Mouse (Mus musculus) midbrain, embryonic 11.5 days (tissue): ENCODE results near the gene Gramd1a. TPM values are rescaled to one million over a fixed set of nuclear protein-coding genes. Genes with fewer than 3 reads are reported as not detected.

Experiments used
- ATAC-seq: fragments of 200-750 bp; cut with Nextera tagmentation; 2 replicates; pipeline ENCODE4 v1.8.0; 2017; ENCODE audit warnings: moderate TSS enrichment, moderate library complexity; ENCODE audit not compliant: low FRiP score
- DNase-seq: peaks from one replicate; pipeline ENCODE4 v3.0.0; 2015; ENCODE audit warnings: low spot score; ENCODE audit errors: missing footprints
- H3K27ac ChIP-seq: fragments of 300-500 bp; sonication (generic); 2 replicates; pipeline ENCODE4 v1.5.1; 2014; ENCODE audit warnings: low read depth, low read length
- H3K27me3 ChIP-seq: fragments of 300-500 bp; sonication (generic); 2 replicates; pipeline ENCODE4 v1.6.1; 2014; ENCODE audit warnings: mild to moderate bottlenecking, low read length, moderate library complexity, mixed read lengths; ENCODE audit not compliant: control insufficient read depth, insufficient read depth
- H3K36me3 ChIP-seq: fragments of 300-500 bp; sonication (generic); 2 replicates; pipeline ENCODE4 v1.6.1; 2014; ENCODE audit warnings: mild to moderate bottlenecking, low read length, moderate library complexity, mixed read lengths; ENCODE audit not compliant: control insufficient read depth, insufficient read depth
- H3K4me1 ChIP-seq: fragments of 300-500 bp; sonication (generic); 2 replicates; pipeline ENCODE4 v1.6.1; 2014; ENCODE audit warnings: low read length; ENCODE audit not compliant: control insufficient read depth, insufficient read depth
- H3K4me2 ChIP-seq: fragments of 300-500 bp; sonication (generic); 2 replicates; pipeline ENCODE4 v1.6.1; 2014; ENCODE audit warnings: mild to moderate bottlenecking, moderate library complexity
- H3K4me3 ChIP-seq: fragments of 300-500 bp; sonication (generic); 2 replicates; pipeline ENCODE4 v1.5.1; 2014; ENCODE audit warnings: low read depth, low read length
- H3K9ac ChIP-seq: fragments of 300-500 bp; sonication (generic); 2 replicates; pipeline ENCODE4 v1.6.1; 2014; ENCODE audit warnings: low read length
- H3K9me3 ChIP-seq: fragments of 300-500 bp; sonication (generic); 2 replicates; pipeline ENCODE4 v1.6.1; 2016; ENCODE audit warnings: low read length; ENCODE audit not compliant: control insufficient read depth
- WGBS: fragments of 180-500 bp; shearing (Covaris S2); extraction: QIAGEN DNeasy Blood & Tissue Kit; methylation state at CpG from one replicate; pipeline ENCODE4 v1.1.7; 2014; 5-methylcytosine and 5-hydroxymethylcytosine counted together
- polyA plus RNA-seq: library from polyadenylated mRNA; unstranded; fragments of >200 nt; fragmentation: Nextera tagmentation; extraction: Ambion mirVana; gene quantifications from 2 replicates; pipeline ENCODE4 v1.2.1, GENCODE M21; 2014

Gene Gramd1a
- polyA plus RNA-seq, 1 experiment from 2014 or later = 104 TPM

DNA sequence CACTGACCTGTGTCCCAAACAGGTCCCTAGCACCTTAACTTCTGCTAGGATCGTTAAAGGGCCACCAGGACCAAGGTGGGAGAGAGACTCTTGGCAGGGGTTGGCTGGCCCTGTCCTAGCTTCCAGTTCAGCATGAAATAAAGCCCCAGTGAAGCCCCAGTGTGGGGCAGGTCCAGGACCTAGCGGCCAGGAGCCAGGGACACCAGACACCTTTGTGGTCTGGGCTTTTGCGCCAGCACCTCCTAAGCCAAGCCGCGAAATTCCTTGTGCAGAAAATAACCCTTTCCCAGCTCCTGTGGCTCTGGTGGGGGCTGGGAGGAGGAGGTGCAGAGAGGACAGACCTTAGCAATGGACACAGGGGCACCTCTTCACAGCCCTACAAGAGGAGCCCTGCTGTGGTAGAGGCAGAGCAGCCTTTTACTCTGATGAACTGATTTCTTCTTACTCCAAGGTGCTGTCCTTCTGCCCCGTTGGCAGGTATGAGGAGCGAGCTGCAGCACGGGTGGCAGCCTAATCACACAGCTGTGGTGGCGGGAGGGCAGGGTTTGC lies 27.5 kb downstream of the Gramd1a start:
- WGBS = 66% methylated on average over 9 of the region's 9 CpGs
- peaks cover 40% of the 10 kb centered on the region for H3K36me3 ChIP-seq
- H3K9ac ChIP-seq = no peak overlapping the region
- peak; percentile 17; the same call in 1 of the 2 replicates for ATAC-seq
- no peak overlapping the region for H3K4me3 ChIP-seq
- peaks cover 14% of the 10 kb centered on the region for H3K4me1 ChIP-seq
- H3K27ac ChIP-seq = no peak overlapping the region
- H3K4me2 ChIP-seq = no peak overlapping the region
- peaks cover 33% of the 10 kb centered on the region for H3K27me3 ChIP-seq
- H3K9me3 ChIP-seq = no peaks in the 10 kb centered on the region
- no peak for DNase-seq

DNA sequence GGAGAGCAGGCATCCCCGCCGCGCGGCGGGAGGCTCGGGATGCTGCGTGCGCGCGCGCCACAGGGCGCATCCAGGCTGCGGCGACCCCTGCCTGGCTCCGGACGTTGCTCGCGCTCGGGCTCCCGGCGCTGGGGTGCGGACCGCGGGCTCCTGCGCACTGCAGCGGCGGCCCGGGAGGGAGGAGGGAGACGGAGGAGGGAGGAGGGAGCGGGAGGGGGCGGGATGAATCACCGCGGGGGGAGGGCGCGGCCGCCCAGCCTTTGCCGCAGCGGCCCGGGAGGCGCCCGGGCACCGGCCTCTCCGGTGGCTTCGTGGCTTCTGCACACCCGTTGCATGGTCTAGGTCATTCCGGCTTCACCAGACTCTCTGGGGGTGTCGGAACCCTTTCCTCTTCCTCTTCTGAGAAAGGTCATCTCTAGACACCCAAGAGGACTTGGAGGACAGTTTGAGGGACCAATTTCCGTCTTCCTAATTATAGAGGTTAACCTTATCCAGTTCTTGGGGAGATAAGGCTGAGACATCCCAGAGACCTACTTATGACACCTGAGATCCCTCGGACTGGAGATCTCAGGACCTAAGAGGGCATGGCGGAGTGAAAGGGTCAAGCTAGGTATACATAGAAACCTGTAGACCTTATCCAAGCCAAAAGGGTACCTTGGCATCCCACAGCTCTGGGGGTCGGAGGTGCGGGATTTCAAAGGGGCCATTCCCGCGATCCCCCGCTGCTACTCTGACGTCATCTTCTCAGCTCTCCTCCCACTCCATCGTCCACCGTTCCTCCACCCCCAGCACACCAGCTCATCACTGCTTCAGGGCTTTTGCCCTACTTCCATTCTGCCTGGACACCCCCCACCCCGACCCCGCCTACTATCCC lies 28.6 kb downstream of the Gramd1a start, which contains the start of gene Scn1b:
Gene Scn1b, minus strand, starts transcription at position 153 of the 874 bp plus-strand sequence.
- Histone ChIP-seq H3K36me3 (peaks cover 29% of the 10 kb centered on the region), H3K9me3 (no peaks in the 10 kb centered on the region), H3K27me3 (peaks cover 33% of the 10 kb centered on the region), H3K4me2 (peak within 1 kb of the TSS; percentile 86), H3K4me3 (peak within 1 kb of the TSS; percentile 46), H3K27ac (no peak within 1 kb of the TSS; the same call in 1 of the 2 replicates), H3K4me1 (peaks cover 14% of the 10 kb centered on the region), H3K9ac (peak within 1 kb of the TSS; percentile 33; the same call in 1 of the 2 replicates)
- ATAC-seq (peak; percentile 47; the same call in 1 of the 2 replicates), DNase-seq (peak; percentile 90)
- WGBS = 4% methylated on average over 32 of the region's 60 CpGs

DNA sequence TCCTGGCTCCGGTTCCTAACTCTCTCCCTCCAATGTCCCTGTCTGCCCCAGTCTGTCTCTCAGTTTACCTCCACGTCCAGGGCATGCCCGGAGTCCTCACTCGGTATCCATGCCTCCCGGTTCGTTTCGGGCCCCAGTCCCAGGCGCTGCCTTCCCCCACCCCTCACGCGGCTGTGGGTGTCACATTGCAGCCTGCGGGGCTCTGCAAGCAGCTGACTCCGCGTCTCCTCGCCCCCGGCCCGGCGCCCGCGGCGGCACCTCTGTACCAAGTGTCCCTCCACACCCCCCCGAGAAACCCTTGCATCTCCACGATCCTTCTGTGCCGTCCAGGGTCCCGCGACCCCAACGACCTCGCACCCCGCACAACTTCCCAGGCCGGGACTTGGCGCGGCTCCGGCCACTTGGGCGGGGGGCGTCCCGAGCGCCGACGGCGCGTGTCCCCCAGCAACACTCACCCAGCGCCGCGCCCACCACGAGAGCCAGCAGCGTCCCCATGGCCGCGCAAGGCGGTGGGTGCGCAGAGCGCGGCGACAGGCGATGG lies 29.4 kb downstream of the Gramd1a start:
- DNase-seq = peak; percentile 88
- Histone ChIP-seq H3K4me2 (peak overlapping the region; percentile 86), H3K4me1 (peaks cover 14% of the 10 kb centered on the region), H3K4me3 (peak overlapping the region; percentile 46), H3K9me3 (no peaks in the 10 kb centered on the region), H3K27me3 (peaks cover 33% of the 10 kb centered on the region), H3K36me3 (peaks cover 21% of the 10 kb centered on the region), H3K27ac (no peak overlapping the region; the same call in 1 of the 2 replicates), H3K9ac (peak overlapping the region; percentile 33; the same call in 1 of the 2 replicates)
- ATAC-seq = peak; percentile 22; the same call in 1 of the 2 replicates
- under 1% methylated on average over 53 of the region's 53 CpGs for WGBS

DNA sequence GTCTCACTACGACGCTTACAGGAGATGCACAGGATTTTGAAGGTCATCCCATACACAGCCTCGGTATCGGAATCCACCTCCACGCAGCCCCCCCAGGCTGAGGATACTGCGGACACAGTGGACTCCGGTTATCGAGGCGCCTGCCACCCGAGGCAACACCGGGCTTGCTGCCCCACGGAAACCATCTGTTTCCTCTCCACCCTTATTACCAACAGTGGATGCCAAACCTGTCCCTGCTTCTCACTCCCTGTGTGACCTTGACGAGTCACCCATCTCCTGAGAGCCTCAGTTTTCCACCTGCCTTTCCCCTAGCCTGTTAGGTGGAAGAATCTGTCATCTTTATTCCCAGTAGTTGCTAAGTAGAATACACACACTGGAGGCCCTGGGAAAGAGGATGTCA lies 30.6 kb downstream of the Gramd1a start:
- Histone ChIP-seq H3K4me2 (no peak overlapping the region), H3K27me3 (peaks cover 33% of the 10 kb centered on the region), H3K27ac (no peak overlapping the region), H3K36me3 (peaks cover 12% of the 10 kb centered on the region), H3K4me1 (peaks cover 14% of the 10 kb centered on the region), H3K9ac (no peak overlapping the region), H3K4me3 (no peak overlapping the region), H3K9me3 (no peaks in the 10 kb centered on the region)
- 83% methylated on average over 13 of the region's 13 CpGs for WGBS
- no peak for ATAC-seq
- no peak for DNase-seq

DNA sequence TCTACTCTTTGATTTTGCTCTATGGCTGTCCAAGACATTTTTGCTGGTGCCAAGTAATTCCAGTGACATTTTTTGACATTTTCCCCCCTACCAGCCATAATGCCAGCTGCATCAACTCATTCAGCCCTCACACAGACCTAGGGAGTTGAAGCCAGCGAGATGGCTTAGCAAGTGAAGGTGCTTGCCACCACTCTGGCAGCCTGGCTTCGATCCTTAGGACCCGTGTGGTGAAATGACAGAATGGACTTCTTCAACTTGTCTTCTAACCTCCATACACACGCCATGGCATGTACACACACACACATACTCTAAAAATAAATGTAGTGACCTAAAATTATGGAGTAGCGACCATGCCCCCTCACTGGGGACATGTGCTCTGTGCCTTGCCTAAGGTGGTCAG lies 31.3 kb downstream of the Gramd1a start:
- ATAC-seq (no peak), DNase-seq (no peak)
- peaks cover 7% of the 10 kb centered on the region for H3K36me3 ChIP-seq
- H3K27ac ChIP-seq = no peak overlapping the region
- no peak overlapping the region for H3K4me3 ChIP-seq
- no peak overlapping the region for H3K9ac ChIP-seq
- H3K4me2 ChIP-seq = no peak overlapping the region
- H3K9me3 ChIP-seq = no peaks in the 10 kb centered on the region
- WGBS = 83% methylated on average over 5 of the region's 5 CpGs
- peaks cover 33% of the 10 kb centered on the region for H3K27me3 ChIP-seq
- H3K4me1 ChIP-seq = peaks cover 14% of the 10 kb centered on the region

DNA sequence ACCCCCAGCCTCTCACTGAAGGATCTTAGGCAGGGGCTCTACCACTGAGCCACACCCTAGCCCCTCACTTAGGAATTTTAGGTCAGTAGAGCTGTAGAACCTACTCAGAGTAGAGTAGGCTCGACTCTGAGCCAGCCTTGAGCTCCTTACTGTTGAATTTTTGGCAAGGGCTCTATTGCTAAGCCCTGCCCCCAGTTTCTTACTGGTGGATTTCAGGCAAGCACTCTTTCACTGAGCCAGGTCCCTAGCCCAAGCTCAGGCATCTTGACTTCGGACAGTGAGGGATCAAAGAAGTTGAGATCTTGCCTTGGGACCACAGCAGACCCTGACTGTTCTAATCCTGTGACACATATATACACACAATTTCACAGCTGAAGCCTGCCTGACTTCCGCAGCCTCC lies 32.0 kb downstream of the Gramd1a start:
- H3K9ac ChIP-seq = no peak overlapping the region
- no peak for DNase-seq
- no peak for ATAC-seq
- no peaks in the 10 kb centered on the region for H3K9me3 ChIP-seq
- WGBS = 87% methylated on average over 3 of the region's 3 CpGs
- H3K4me3 ChIP-seq = no peak overlapping the region
- H3K4me1 ChIP-seq = peaks cover 14% of the 10 kb centered on the region
- peaks cover 3% of the 10 kb centered on the region; the same call in 1 of the 2 replicates for H3K36me3 ChIP-seq
- no peak overlapping the region for H3K27ac ChIP-seq
- peaks cover 32% of the 10 kb centered on the region for H3K27me3 ChIP-seq
- H3K4me2 ChIP-seq = no peak overlapping the region

DNA sequence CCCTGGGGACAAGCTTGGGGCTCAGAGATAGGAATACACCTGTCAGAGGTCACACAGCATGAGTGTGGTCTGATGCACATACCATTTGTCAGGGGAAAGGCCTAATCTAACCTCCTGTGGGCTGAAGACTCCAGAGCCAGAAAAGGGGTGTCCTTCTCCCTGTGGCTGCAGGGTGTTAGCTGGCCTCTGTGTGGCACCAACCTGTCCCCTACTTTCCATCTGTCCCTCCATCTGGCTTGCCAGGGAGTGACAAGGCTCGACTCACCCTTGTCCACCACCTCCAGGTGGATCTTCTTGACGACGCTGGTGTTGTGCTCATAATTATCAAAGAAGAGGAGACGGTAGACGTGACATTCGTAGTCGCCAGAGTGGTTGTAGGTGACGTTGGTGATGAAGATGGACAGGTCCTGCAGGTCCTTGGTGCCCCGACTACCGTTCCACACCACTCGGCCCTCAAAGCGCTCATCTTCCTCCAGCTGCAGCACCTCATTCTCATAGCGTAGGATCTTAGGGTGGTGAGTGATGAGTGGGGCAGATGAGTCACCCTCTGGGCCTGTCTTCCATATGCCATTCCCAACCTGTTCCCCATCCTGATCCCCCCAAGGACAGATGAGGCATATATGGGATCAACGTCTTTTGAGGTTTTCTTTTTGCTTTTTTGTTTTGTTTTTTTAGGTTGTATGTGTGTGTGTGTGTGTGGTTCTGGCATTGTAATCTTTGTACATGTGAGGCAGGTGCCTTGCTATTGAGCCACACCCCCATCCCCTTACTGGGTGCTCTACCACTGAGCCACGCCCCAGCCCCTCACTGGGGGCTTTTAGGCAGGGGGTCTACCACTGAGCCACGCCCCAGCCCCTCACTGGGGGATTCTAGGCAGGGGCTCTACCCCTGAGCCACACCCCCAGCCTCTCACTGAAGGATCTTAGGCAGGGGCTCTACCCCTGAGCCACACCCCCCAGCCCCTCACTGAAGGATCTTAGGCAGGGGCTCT lies 32.8 kb downstream of the Gramd1a start:
- Histone ChIP-seq H3K27ac (no peak overlapping the region), H3K4me2 (no peak overlapping the region), H3K4me3 (no peak overlapping the region), H3K9me3 (no peaks in the 10 kb centered on the region), H3K9ac (no peak overlapping the region), H3K36me3 (no peaks in the 10 kb centered on the region), H3K27me3 (peaks cover 29% of the 10 kb centered on the region), H3K4me1 (peaks cover 14% of the 10 kb centered on the region)
- ATAC-seq = no peak
- WGBS = 85% methylated on average over 16 of the region's 16 CpGs
- DNase-seq = no peak

DNA sequence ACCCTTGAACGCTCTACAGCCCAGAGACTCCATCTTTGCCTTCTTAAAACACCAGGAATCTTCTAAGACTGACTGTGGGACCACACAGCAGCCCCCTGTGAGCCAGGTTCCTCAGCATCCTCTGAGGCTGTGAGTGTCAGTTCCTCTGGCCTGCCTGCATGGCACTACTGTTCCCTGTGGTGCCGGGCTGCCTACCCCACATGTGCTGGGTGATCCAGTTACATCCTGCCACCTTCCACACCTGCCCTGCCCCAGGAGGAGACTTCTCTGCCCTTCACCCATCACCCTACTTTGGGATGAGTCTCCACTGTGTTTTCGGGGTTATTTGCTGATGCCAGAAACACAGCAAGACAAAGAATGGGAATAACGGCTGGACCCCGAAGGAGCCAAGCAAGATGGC lies 36.1 kb downstream of the Gramd1a start:
- no peak for ATAC-seq
- 87% methylated on average over 5 of the region's 5 CpGs for WGBS
- no peaks in the 10 kb centered on the region; the same call in 1 of the 2 replicates for H3K27me3 ChIP-seq

More for the DNA sequence above, 36.1 kb downstream of the Gramd1a start:
- H3K36me3 ChIP-seq = no peaks in the 10 kb centered on the region
- no peak overlapping the region for H3K9ac ChIP-seq
- H3K4me2 ChIP-seq = no peak overlapping the region
- no peak overlapping the region for H3K4me3 ChIP-seq
- H3K27ac ChIP-seq = no peak overlapping the region
- H3K9me3 ChIP-seq = no peaks in the 10 kb centered on the region
- H3K4me1 ChIP-seq = 0 out of 2 replicates have a peak, but pooled peaks cover 4% of the 10 kb centered on the region
- DNase-seq = no peak
